ENCODE assay signal across 13 mouse cellular contexts in genomic region chr11:115292631-115293375, GRCm38 (mm10). TPM values are rescaled to one million over a fixed set of nuclear protein-coding genes. Genes with fewer than 3 reads are reported as not detected.
A peak's percentile ranks its signal among the peaks of the same experiment; 100 is the strongest.
DNase-seq lines count a peak whose midpoint lies in the region; ATAC-seq and TF ChIP-seq lines count a peak whose summit lies in the region.
"Had no signal": no experiment of that assay in that cellular context is flagged by ENCODE, and none has a peak within 500 bp of the region (broad histone marks: within the 10 kb centered on the region; RNA-seq: fewer than 3 reads in every experiment).

No protein-coding gene starts in this region.

- no peak overlapping the region for H3K4me3 ChIP-seq in hindbrain, embryonic 10.5 days
- H3K4me3 ChIP-seq in hindbrain, embryonic 14.5 days (replicated peaks; ENCODE audit: low read length) = no peak overlapping the region
- no peak overlapping the region for H3K4me3 ChIP-seq in ES-E14 (ENCODE audit: insufficient read depth in 1 of 2, low read depth in 1 of 2, low read length in 2 of 2, poor library complexity in 1 of 2, severe bottlenecking in 1 of 2)
- H3K4me3 ChIP-seq in kidney, embryonic 16.5 days (ENCODE audit: low read length) = no peak overlapping the region
- peak overlapping the region; percentile 19; the same call in 1 of the 2 replicates for H3K4me3 ChIP-seq in liver, embryonic 16.5 days (ENCODE audit: low read depth, low read length)

- peaks cover 25% of the 10 kb centered on the region for H3K27me3 ChIP-seq in hindbrain, embryonic 10.5 days (ENCODE audit: insufficient read depth, poor library complexity, severe bottlenecking)
- H3K27me3 ChIP-seq in hindbrain, embryonic 14.5 days (ENCODE audit: control insufficient read depth, insufficient read depth, low read length) = peaks cover 7% of the 10 kb centered on the region; the same call in 1 of the 2 replicates
- H3K27me3 ChIP-seq in kidney, embryonic 16.5 days (ENCODE audit: insufficient read depth, low read length) = peaks cover 9% of the 10 kb centered on the region
- H3K27me3 ChIP-seq in liver, embryonic 16.5 days (ENCODE audit: control insufficient read depth, insufficient read depth, low read depth, low read length) = peaks cover 11% of the 10 kb centered on the region; the same call in 1 of the 2 replicates

- no peaks in the 10 kb centered on the region for H3K9me3 ChIP-seq in hindbrain, embryonic 10.5 days
- no peaks in the 10 kb centered on the region for H3K9me3 ChIP-seq in hindbrain, embryonic 14.5 days (ENCODE audit: control insufficient read depth, low read length)
- H3K9me3 ChIP-seq in ES-E14 (ENCODE audit: control insufficient read depth, insufficient read depth, low read depth, low read length) = no peaks in the 10 kb centered on the region
- no peaks in the 10 kb centered on the region for H3K9me3 ChIP-seq in kidney, embryonic 16.5 days (ENCODE audit: low read length)
- H3K9me3 ChIP-seq in liver, embryonic 16.5 days (replicated peaks; ENCODE audit: control insufficient read depth, low read length) = no peaks in the 10 kb centered on the region

- H3K4me2 ChIP-seq in hindbrain, embryonic 14.5 days (replicated peaks) = no peak overlapping the region
- no peak overlapping the region for H3K4me2 ChIP-seq in kidney, embryonic 16.5 days (replicated peaks; ENCODE audit: low read depth, low read length)
- H3K4me2 ChIP-seq in liver, embryonic 16.5 days (ENCODE audit: low read depth, low read length) = peak overlapping the region; percentile 36; the same call in 1 of the 2 replicates

- H3K9ac ChIP-seq in hindbrain, embryonic 14.5 days = no peak overlapping the region
- no peak overlapping the region; the same call in 1 of the 2 replicates for H3K9ac ChIP-seq in ES-E14 (ENCODE audit: insufficient read depth, low read depth, low read length, poor library complexity, severe bottlenecking)
- no peak overlapping the region for H3K9ac ChIP-seq in kidney, embryonic 16.5 days (replicated peaks; ENCODE audit: low read length)
- H3K9ac ChIP-seq in liver, embryonic 16.5 days (ENCODE audit: low read depth, low read length) = no peak overlapping the region; the same call in 1 of the 2 replicates

- intact Hi-C loops in gastrocnemius, postnatal 14 days (cut with DNase I; ENCODE audit: low total_unique reads) = no loop called here

- no peak for ATAC-seq in hindbrain, embryonic 14.5 days (ENCODE audit: low FRiP score)
- ATAC-seq in kidney, embryonic 16.5 days (ENCODE audit: low FRiP score, low TSS enrichment) = no peak
- peak; percentile 71 for ATAC-seq in liver, embryonic 16.5 days (ENCODE audit: low read depth)
- ATAC-seq: hindbrain, embryonic 16.5 days had no signal

- DNase-seq in hindbrain, embryonic 10.5 days (ENCODE audit: low spot score) = no peak
- DNase-seq in hindbrain, embryonic 14.5 days (ENCODE audit: low spot score) = no peak
- DNase-seq in ES-E14 (ENCODE audit: low read depth, low spot score) = no peak
- DNase-seq in gastrocnemius, adult 18-20 months (ENCODE audit: low spot score) = no peak
- DNase-seq in gastrocnemius, postnatal 14 days = no peak
- DNase-seq in right cerebral cortex, postnatal 10 days (ENCODE audit: low spot score in 2 of 2) = no peak
- DNase-seq: lung, postnatal 10 days; thymus, adult 2 months had no signal

- in situ Hi-C loops in ES-E14 (cut with MboI; ENCODE audit: low sequenced_read_pairs in 2 of 2, unreplicated experiment in 2 of 2) = no loop called here

- peaks cover 33% of the 10 kb centered on the region for H3K4me1 ChIP-seq in hindbrain, embryonic 10.5 days (replicated peaks)
- H3K4me1 ChIP-seq in hindbrain, embryonic 14.5 days (replicated peaks; ENCODE audit: control insufficient read depth, insufficient read depth, low read length) = peaks cover 6% of the 10 kb centered on the region
- peaks cover 3 to 27% of the 10 kb centered on the region in 2 experiments; a peak in 2 of 4 replicates for H3K4me1 ChIP-seq in ES-E14 (ENCODE audit: control insufficient read depth in 2 of 2, insufficient read depth in 2 of 2, low read length in 2 of 2, poor library complexity in 1 of 2)
- peaks cover 17% of the 10 kb centered on the region for H3K4me1 ChIP-seq in kidney, embryonic 16.5 days (ENCODE audit: insufficient read depth, low read length)
- peaks cover 5% of the 10 kb centered on the region for H3K4me1 ChIP-seq in liver, embryonic 16.5 days (ENCODE audit: control insufficient read depth, low read depth, low read length)

- WGBS in hindbrain, embryonic 10.5 days = 62% methylated on average over 14 of the region's 14 CpGs
- WGBS in hindbrain, embryonic 14.5 days = 75% methylated on average over 14 of the region's 14 CpGs
- 60% methylated on average over 14 of the region's 14 CpGs for WGBS in kidney, embryonic 16.5 days
- WGBS in liver, embryonic 16.5 days (ENCODE audit: insufficient replicate concordance) = 44% methylated on average over 14 of the region's 14 CpGs

- H3K27ac ChIP-seq in hindbrain, embryonic 10.5 days = 0 out of 2 replicates have a peak overlapping the region, but pooled peaks have one; percentile 8
- no peak overlapping the region for H3K27ac ChIP-seq in hindbrain, embryonic 14.5 days
- H3K27ac ChIP-seq in ES-E14 (ENCODE audit: insufficient read depth, low read depth, low read length, poor library complexity, severe bottlenecking) = peak overlapping the region; percentile 71; the same call in 1 of the 2 replicates
- H3K27ac ChIP-seq in kidney, embryonic 16.5 days (ENCODE audit: low read length) = 0 out of 2 replicates have a peak overlapping the region, but pooled peaks have one; percentile 10
- H3K27ac ChIP-seq in liver, embryonic 16.5 days (ENCODE audit: low read length) = peak overlapping the region; percentile 85

- H3K36me3 ChIP-seq in hindbrain, embryonic 10.5 days = no peaks in the 10 kb centered on the region
- H3K36me3 ChIP-seq in hindbrain, embryonic 14.5 days (replicated peaks; ENCODE audit: control insufficient read depth, insufficient read depth) = no peaks in the 10 kb centered on the region
- no peaks in the 10 kb centered on the region for H3K36me3 ChIP-seq in ES-E14 (ENCODE audit: control insufficient read depth, insufficient read depth, low read length, poor library complexity, severe bottlenecking)
- H3K36me3 ChIP-seq in kidney, embryonic 16.5 days (ENCODE audit: insufficient read depth, low read length) = no peaks in the 10 kb centered on the region
- H3K36me3 ChIP-seq in liver, embryonic 16.5 days (ENCODE audit: control insufficient read depth, insufficient read depth) = no peaks in the 10 kb centered on the region; the same call in 1 of the 2 replicates

TF ChIP-seq in ES-E14, 5 proteins besides CTCF, POLR2A, EP300 and RAD21 (continues in another document):
- TF ChIP-seq CHD2 (IDR thresholded peaks at IDR 0.05; ENCODE audit: low read depth, low read length) (no peak), MAFK (IDR thresholded peaks at IDR 0.05; ENCODE audit: insufficient read depth, low read depth, low read length) (no peak), HCFC1 (IDR thresholded peaks at IDR 0.05; ENCODE audit: borderline replicate concordance, insufficient read depth, low read length) (no peak), ZNF384 (IDR thresholded peaks at IDR 0.05; ENCODE audit: low read depth, low read length) (no peak)

RNA-seq across cellular contexts. Expression of gene Fads6, which starts 4.7 kb away (rescaled TPM):
- polyA plus RNA-seq in hindbrain, embryonic 10.5 days (2016; fragmentation: Nextera tagmentation; extraction: Ambion mirVana) = 0.27 and 0.47 TPM in 2 replicates
- 1.4 and 1.5 TPM in 2 replicates for polyA plus RNA-seq in hindbrain, embryonic 14.5 days (2014; fragmentation: Nextera tagmentation; extraction: Ambion mirVana)
- 2.1 and 3.7 TPM in 2 replicates for total RNA-seq in ES-E14 (2012; rRNA removed)
- polyA plus RNA-seq in kidney, embryonic 16.5 days (2015; fragmentation: Nextera tagmentation; extraction: Ambion mirVana) = 0.40 and 0.42 TPM in 2 replicates
- 4.4 and 4.5 TPM in 2 replicates for polyA plus RNA-seq in liver, embryonic 16.5 days (2015; fragmentation: Nextera tagmentation; extraction: Ambion mirVana)
- 1 to 10 TPM; 4.7 to 6.0 TPM for total RNA-seq in gastrocnemius, adult 18-20 months (2021)
- 1 to 10 TPM; 1.6 to 1.7 TPM for total RNA-seq in gastrocnemius, postnatal 14 days (2021)

RNA-seq across cellular contexts. Expression of gene Otop2, which starts 14.2 kb away (rescaled TPM):
- polyA plus RNA-seq in hindbrain, embryonic 10.5 days (2016; fragmentation: Nextera tagmentation; extraction: Ambion mirVana) = not detected in 2 replicates
- polyA plus RNA-seq in hindbrain, embryonic 14.5 days (2014; fragmentation: Nextera tagmentation; extraction: Ambion mirVana) = 0.08 and 0.14 TPM in 2 replicates
- 0.18 and 0.21 TPM in 2 replicates for total RNA-seq in ES-E14 (2012; rRNA removed)
- 0.64 TPM in 1 of 2 replicates, not detected in the other for polyA plus RNA-seq in kidney, embryonic 16.5 days (2015; fragmentation: Nextera tagmentation; extraction: Ambion mirVana)
- not detected in 2 replicates for polyA plus RNA-seq in liver, embryonic 16.5 days (2015; fragmentation: Nextera tagmentation; extraction: Ambion mirVana)
- not detected for total RNA-seq in gastrocnemius, adult 18-20 months (2021)
- total RNA-seq in gastrocnemius, postnatal 14 days (2021) = not detected
- total RNA-seq: CH12.LX; heart, adult 8-10 months had no signal

RNA-seq across cellular contexts. Expression of gene Fdxr, which starts 16.0 kb away (rescaled TPM):
- 17.7 TPM in 2 replicates for polyA plus RNA-seq in hindbrain, embryonic 10.5 days (2016; fragmentation: Nextera tagmentation; extraction: Ambion mirVana)
- polyA plus RNA-seq in hindbrain, embryonic 14.5 days (2014; fragmentation: Nextera tagmentation; extraction: Ambion mirVana) = 15.2 TPM in 2 replicates
- 12.1 and 21.0 TPM in 2 replicates for total RNA-seq in ES-E14 (2012; rRNA removed)
- polyA plus RNA-seq in kidney, embryonic 16.5 days (2015; fragmentation: Nextera tagmentation; extraction: Ambion mirVana) = 20.0 and 23.6 TPM in 2 replicates
- polyA plus RNA-seq in liver, embryonic 16.5 days (2015; fragmentation: Nextera tagmentation; extraction: Ambion mirVana) = 19.5 and 21.7 TPM in 2 replicates
- 1 to 10 TPM; 3.2 TPM for total RNA-seq in gastrocnemius, adult 18-20 months (2021)
- total RNA-seq in gastrocnemius, postnatal 14 days (2021) = 1 to 10 TPM; 5.4 to 6.0 TPM

RNA-seq across cellular contexts. Expression of gene Grin2c, which starts 25.8 kb away (rescaled TPM):
- 0.14 and 0.18 TPM in 2 replicates for polyA plus RNA-seq in hindbrain, embryonic 10.5 days (2016; fragmentation: Nextera tagmentation; extraction: Ambion mirVana)
- 0.33 and 0.35 TPM in 2 replicates for polyA plus RNA-seq in hindbrain, embryonic 14.5 days (2014; fragmentation: Nextera tagmentation; extraction: Ambion mirVana)
- 0.21 and 0.22 TPM in 2 replicates for total RNA-seq in ES-E14 (2012; rRNA removed)
- not detected in 2 replicates for polyA plus RNA-seq in kidney, embryonic 16.5 days (2015; fragmentation: Nextera tagmentation; extraction: Ambion mirVana)
- 0.05 and 0.09 TPM in 2 replicates for polyA plus RNA-seq in liver, embryonic 16.5 days (2015; fragmentation: Nextera tagmentation; extraction: Ambion mirVana)
- total RNA-seq in gastrocnemius, adult 18-20 months (2021) = under 1 TPM; 0.05 to 0.14 TPM
- total RNA-seq in gastrocnemius, postnatal 14 days (2021) = not detected

RNA-seq across cellular contexts. Expression of gene Ush1g, which starts 29.0 kb away (rescaled TPM):
- 0.10 TPM in 1 of 2 replicates, not detected in the other for polyA plus RNA-seq in hindbrain, embryonic 10.5 days (2016; fragmentation: Nextera tagmentation; extraction: Ambion mirVana)
- polyA plus RNA-seq in hindbrain, embryonic 14.5 days (2014; fragmentation: Nextera tagmentation; extraction: Ambion mirVana) = 0.15 TPM in 1 of 2 replicates, not detected in the other
- total RNA-seq in ES-E14 (2012; rRNA removed) = 0.11 TPM in 1 of 2 replicates, not detected in the other
- polyA plus RNA-seq in kidney, embryonic 16.5 days (2015; fragmentation: Nextera tagmentation; extraction: Ambion mirVana) = 0.05 TPM in 1 of 2 replicates, not detected in the other
- 0.09 and 0.13 TPM in 2 replicates for polyA plus RNA-seq in liver, embryonic 16.5 days (2015; fragmentation: Nextera tagmentation; extraction: Ambion mirVana)
- under 1 TPM; 0.16 to 0.19 TPM for total RNA-seq in gastrocnemius, adult 18-20 months (2021)
- under 1 TPM; 0.25 to 0.73 TPM for total RNA-seq in gastrocnemius, postnatal 14 days (2021)
